Mouse (Mus musculus) kidney, embryonic 16.5 days (tissue): ENCODE results near the gene Olfr1314. TPM values are rescaled to one million over a fixed set of nuclear protein-coding genes. Genes with fewer than 3 reads are reported as not detected.

ENCODE experiments used
- ATAC-seq: fragments of 200-750 bp; cut with Nextera tagmentation; 2 replicates; pipeline ENCODE4 v1.8.0; 2017; ENCODE audit warnings: moderate TSS enrichment; ENCODE audit not compliant: low FRiP score, low TSS enrichment
- H3K27ac ChIP-seq: fragments of 300-500 bp; sonication (generic); 2 replicates; pipeline ENCODE4 v1.5.1; 2014; ENCODE audit warnings: low read length
- H3K27me3 ChIP-seq: fragments of 300-500 bp; sonication (generic); 2 replicates; pipeline ENCODE4 v1.6.1; 2014; ENCODE audit warnings: low read length, control low read depth, mixed read lengths; ENCODE audit not compliant: insufficient read depth
- H3K36me3 ChIP-seq: fragments of 300-500 bp; sonication (generic); 2 replicates; pipeline ENCODE4 v1.6.1; 2014; ENCODE audit warnings: low read length, control low read depth, mixed read lengths; ENCODE audit not compliant: insufficient read depth
- H3K4me1 ChIP-seq: fragments of 300-500 bp; sonication (generic); 2 replicates; pipeline ENCODE4 v1.6.1; 2014; ENCODE audit warnings: low read length, control low read depth, mixed read lengths; ENCODE audit not compliant: insufficient read depth
- H3K4me2 ChIP-seq: fragments of 300-500 bp; sonication (generic); replicated peaks from 2 replicates; pipeline ENCODE4 v1.6.1; 2014; ENCODE audit warnings: low read depth, low read length
- H3K4me3 ChIP-seq: fragments of 300-500 bp; sonication (generic); 2 replicates; pipeline ENCODE4 v1.5.1; 2014; ENCODE audit warnings: mild to moderate bottlenecking, low read length
- H3K9ac ChIP-seq: fragments of 300-500 bp; sonication (generic); replicated peaks from 2 replicates; pipeline ENCODE4 v1.6.1; 2014; ENCODE audit warnings: low read length
- H3K9me3 ChIP-seq: fragments of 300-500 bp; sonication (generic); 2 replicates; pipeline ENCODE4 v1.6.1; 2016; ENCODE audit warnings: low read length, control low read depth
- WGBS: fragments of 180-500 bp; shearing (Covaris S2); extraction: QIAGEN DNeasy Blood & Tissue Kit; methylation state at CpG from one replicate; pipeline ENCODE4 v1.1.7; 2014; 5-methylcytosine and 5-hydroxymethylcytosine counted together
- polyA plus RNA-seq: library from polyadenylated mRNA; unstranded; fragments of >200 nt; fragmentation: Nextera tagmentation; extraction: Ambion mirVana; gene quantifications from 2 replicates; pipeline ENCODE4 v1.2.1, GENCODE M21; 2015

The Olfr1314 gene
- polyA plus RNA-seq: not detected in 2 replicates

DNA sequence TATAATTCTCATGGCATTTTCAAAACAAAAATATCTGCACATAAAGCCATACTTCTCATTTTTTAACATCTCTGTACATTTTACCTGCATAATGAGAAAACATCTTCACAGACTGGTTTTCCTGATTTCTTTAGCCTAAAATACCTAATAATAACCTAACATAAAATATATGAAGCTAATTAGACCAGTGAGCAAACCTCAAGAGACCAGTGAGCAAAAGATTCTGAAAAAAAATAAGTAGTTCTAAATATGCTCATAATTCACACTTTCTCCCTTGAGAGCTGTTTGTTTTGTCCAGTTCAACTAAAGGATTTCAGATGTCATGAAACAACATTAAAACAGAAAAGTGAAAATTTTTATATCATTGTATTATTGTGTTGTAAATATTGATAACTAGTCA is at the start of gene Olfr1314:
TSS of gene Olfr1314 (minus strand) at position 101 of the 400 bp plus-strand sequence.
- no peaks in the 10 kb centered on the region for H3K36me3 ChIP-seq

DNA sequence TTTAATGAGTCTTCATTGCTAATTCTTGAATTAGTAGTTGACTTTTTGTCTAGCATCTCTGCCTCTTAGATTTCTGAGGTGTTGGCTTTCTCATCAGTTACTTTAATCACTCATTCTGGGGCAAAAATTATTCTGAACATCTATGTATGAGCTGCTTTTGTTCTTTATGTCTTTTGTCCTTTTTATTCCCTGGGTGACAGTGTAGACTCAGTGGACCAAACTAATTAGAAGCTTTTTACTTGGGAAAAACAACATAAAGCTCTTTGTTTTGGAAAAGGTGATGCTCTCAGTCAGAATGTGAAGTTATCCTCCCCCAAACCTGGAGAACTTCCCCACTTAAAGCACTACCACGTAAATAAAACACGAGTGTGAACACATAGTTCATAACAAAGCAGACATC is 43.4 kb upstream of the Olfr1314 start, which contains the start of gene Olfr1317:
TSS of gene Olfr1317 (plus strand) at position 301 of the 400 bp plus-strand sequence.
- Histone ChIP-seq H3K9me3 (no peaks in the 10 kb centered on the region), H3K4me2 (no peak within 1 kb of the TSS), H3K4me1 (no peaks in the 10 kb centered on the region), H3K27me3 (no peaks in the 10 kb centered on the region), H3K36me3 (no peaks in the 10 kb centered on the region), H3K4me3 (no peak within 1 kb of the TSS), H3K27ac (no peak within 1 kb of the TSS), H3K9ac (no peak within 1 kb of the TSS)
- ATAC-seq: no peak
- WGBS: 79% methylated on average over 2 of the region's 2 CpGs

More for the DNA sequence above, at the start of gene Olfr1314:
- Histone ChIP-seq H3K27me3 (no peaks in the 10 kb centered on the region), H3K4me1 (no peaks in the 10 kb centered on the region), H3K9me3 (no peaks in the 10 kb centered on the region), H3K4me3 (no peak within 1 kb of the TSS), H3K9ac (no peak within 1 kb of the TSS), H3K4me2 (no peak within 1 kb of the TSS), H3K27ac (no peak within 1 kb of the TSS)
- ATAC-seq: no peak

DNA sequence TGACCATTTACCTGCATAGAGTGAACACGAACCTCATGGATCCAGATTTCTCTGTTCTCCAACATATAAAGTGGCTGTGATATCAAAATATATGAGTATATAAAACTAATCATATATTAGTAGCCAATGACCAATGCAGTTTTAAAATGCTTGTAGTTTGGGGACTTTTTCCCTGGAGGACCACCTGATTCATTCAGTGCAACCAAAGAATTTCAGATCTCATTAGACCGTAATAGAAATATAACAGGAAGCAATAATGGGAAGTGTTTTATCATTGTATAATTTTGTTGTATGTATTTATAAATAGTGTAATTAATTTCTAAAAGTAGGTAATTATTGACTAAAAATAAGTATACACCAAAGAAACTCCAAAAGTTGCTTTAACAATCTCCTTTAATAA is 38.3 kb upstream of the Olfr1314 start, which contains the start of gene Olfr1316:
TSS of gene Olfr1316 (minus strand) at position 101 of the 400 bp plus-strand sequence.
- Histone ChIP-seq H3K9ac (no peak within 1 kb of the TSS), H3K4me1 (no peaks in the 10 kb centered on the region), H3K4me3 (no peak within 1 kb of the TSS), H3K27ac (no peak within 1 kb of the TSS), H3K4me2 (no peak within 1 kb of the TSS), H3K9me3 (no peaks in the 10 kb centered on the region), H3K27me3 (no peaks in the 10 kb centered on the region), H3K36me3 (no peaks in the 10 kb centered on the region)
- ATAC-seq: no peak
- WGBS: 83% methylated on average over 2 of the region's 2 CpGs

DNA sequence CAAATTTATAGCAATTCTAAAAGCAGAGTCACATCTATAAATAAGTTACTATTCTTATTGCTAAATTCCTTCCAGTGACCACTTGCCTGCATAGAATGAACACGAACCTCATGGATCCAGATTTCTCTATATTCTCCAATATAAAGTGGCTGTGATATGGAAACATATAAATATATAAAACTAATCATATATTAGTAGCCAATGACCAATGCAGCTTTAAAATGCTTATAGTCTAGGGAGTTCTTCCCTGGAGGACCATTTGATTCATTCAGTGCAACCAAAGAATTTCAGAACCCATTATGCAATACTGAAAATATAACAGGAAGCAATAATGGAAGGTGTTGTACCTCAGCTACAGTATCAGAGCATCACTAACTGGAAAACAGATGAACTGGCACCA is 18.8 kb upstream of the Olfr1314 start, which contains the start of gene Olfr1315-ps1:
TSS of gene Olfr1315-ps1 (minus strand) at position 101 of the 400 bp plus-strand sequence.
- WGBS: 68% methylated on average over 1 of the region's 1 CpGs
- Histone ChIP-seq H3K4me3 (no peak within 1 kb of the TSS), H3K27me3 (no peaks in the 10 kb centered on the region), H3K9ac (no peak within 1 kb of the TSS), H3K27ac (no peak within 1 kb of the TSS), H3K36me3 (no peaks in the 10 kb centered on the region), H3K4me2 (no peak within 1 kb of the TSS), H3K4me1 (no peaks in the 10 kb centered on the region), H3K9me3 (no peaks in the 10 kb centered on the region)
- ATAC-seq: no peak

DNA sequence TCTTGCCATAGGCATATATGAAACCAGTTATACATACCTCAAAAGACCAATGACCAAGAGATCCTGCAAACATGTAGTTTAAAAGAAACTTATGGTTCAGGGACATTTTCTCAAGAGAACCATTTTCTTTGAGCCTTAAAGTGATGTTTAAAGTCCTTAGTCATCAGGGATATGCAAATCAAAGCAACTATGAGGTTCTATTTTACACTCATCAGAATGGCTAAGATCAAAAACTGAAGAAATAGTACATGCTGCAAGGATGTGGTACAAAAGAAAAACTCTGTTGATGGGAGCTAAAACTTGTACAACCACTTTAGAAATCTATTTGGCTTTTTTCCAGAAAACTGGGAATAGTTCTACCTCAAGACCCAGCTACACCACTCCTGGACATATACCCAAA is 18.8 kb downstream of the Olfr1314 start, which contains the start of gene Olfr1313:
TSS of gene Olfr1313 (minus strand) at position 101 of the 400 bp plus-strand sequence.
- Histone ChIP-seq H3K27me3 (no peaks in the 10 kb centered on the region), H3K9ac (no peak within 1 kb of the TSS), H3K27ac (no peak within 1 kb of the TSS), H3K4me3 (no peak within 1 kb of the TSS), H3K9me3 (no peaks in the 10 kb centered on the region), H3K4me2 (no peak within 1 kb of the TSS), H3K4me1 (no peaks in the 10 kb centered on the region), H3K36me3 (no peaks in the 10 kb centered on the region)
- ATAC-seq: no peak

DNA sequence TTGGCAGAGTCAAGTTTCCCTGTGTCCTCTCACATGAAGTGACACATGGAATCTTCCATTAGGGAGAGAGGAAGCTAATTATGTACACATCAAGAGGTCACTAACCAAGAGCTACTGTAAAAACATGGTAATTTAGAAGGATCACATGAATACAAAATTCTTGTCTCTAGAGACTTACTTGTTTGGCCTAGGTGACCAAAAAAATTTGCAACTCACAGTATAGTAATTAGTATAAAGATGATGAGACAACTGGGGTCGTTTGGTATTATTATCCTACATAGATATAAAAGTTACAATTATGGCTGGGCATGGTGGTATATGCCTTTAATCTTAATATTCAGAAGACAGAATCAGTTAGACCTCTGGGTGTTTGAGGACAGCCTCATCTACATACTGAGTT is 46.4 kb downstream of the Olfr1314 start, which contains the start of gene Olfr1312:
TSS of gene Olfr1312 (minus strand) at position 101 of the 400 bp plus-strand sequence.
- Histone ChIP-seq H3K4me2 (no peak within 1 kb of the TSS), H3K4me1 (no peaks in the 10 kb centered on the region), H3K27ac (no peak within 1 kb of the TSS), H3K9me3 (no peaks in the 10 kb centered on the region), H3K36me3 (no peaks in the 10 kb centered on the region), H3K27me3 (no peaks in the 10 kb centered on the region), H3K4me3 (no peak within 1 kb of the TSS), H3K9ac (no peak within 1 kb of the TSS)
- ATAC-seq: no peak
- WGBS: 40% methylated on average over 1 of the region's 1 CpGs

Other genes starting within 250 kb of the Olfr1314 start
- gene Olfr1305, start 219.6 kb downstream of the Olfr1314 start, polyA plus RNA-seq: not detected in 2 replicates
- not detected in 2 replicates for gene Olfr1306, start 180.5 kb downstream of the Olfr1314 start, polyA plus RNA-seq
- not detected in 2 replicates for gene Olfr1307, start 147.3 kb downstream of the Olfr1314 start, polyA plus RNA-seq
- gene Olfr1308, start 131.8 kb downstream of the Olfr1314 start, polyA plus RNA-seq: not detected in 2 replicates
- gene Olfr1309, start 106.5 kb downstream of the Olfr1314 start, polyA plus RNA-seq: not detected in 2 replicates
- gene Olfr1310, start 84.1 kb downstream of the Olfr1314 start, polyA plus RNA-seq: not detected in 2 replicates
- gene Olfr1311, start 72.4 kb downstream of the Olfr1314 start, polyA plus RNA-seq: not detected in 2 replicates
- gene Olfr1312, start 46.5 kb downstream of the Olfr1314 start, polyA plus RNA-seq: not detected in 2 replicates
- not detected in 2 replicates for gene Olfr1313, start 18.9 kb downstream of the Olfr1314 start, polyA plus RNA-seq
- gene Olfr1315-ps1, start 18.7 kb upstream of the Olfr1314 start, polyA plus RNA-seq: not detected in 2 replicates
- not detected in 2 replicates for gene Olfr1316, start 38.2 kb upstream of the Olfr1314 start, polyA plus RNA-seq
- not detected in 2 replicates for gene Olfr1317, start 43.5 kb upstream of the Olfr1314 start, polyA plus RNA-seq
- not detected in 2 replicates for gene Olfr1318, start 57.4 kb upstream of the Olfr1314 start, polyA plus RNA-seq
- gene Lpcat4, start 142.7 kb upstream of the Olfr1314 start, polyA plus RNA-seq: 28.0 and 30.0 TPM in 2 replicates
- gene Nutm1, start 162.5 kb upstream of the Olfr1314 start, polyA plus RNA-seq: 0.04 and 0.05 TPM in 2 replicates
- 225 and 243 TPM in 2 replicates for gene Nop10, start 165.1 kb upstream of the Olfr1314 start, polyA plus RNA-seq
- 9.4 and 12.3 TPM in 2 replicates for gene Slc12a6, start 169.0 kb upstream of the Olfr1314 start, polyA plus RNA-seq
- gene Gm21985, start 169.5 kb upstream of the Olfr1314 start, polyA plus RNA-seq: not detected in 2 replicates